Mouse (Mus musculus): ENCODE measurements at regions not wholly inside any gene's neighbourhood (a gene's known extent, or its start where the extent isn't known, plus 50 kb on each side); places are given as distances from the start of the nearest gene placed in this dataset.

DNA sequence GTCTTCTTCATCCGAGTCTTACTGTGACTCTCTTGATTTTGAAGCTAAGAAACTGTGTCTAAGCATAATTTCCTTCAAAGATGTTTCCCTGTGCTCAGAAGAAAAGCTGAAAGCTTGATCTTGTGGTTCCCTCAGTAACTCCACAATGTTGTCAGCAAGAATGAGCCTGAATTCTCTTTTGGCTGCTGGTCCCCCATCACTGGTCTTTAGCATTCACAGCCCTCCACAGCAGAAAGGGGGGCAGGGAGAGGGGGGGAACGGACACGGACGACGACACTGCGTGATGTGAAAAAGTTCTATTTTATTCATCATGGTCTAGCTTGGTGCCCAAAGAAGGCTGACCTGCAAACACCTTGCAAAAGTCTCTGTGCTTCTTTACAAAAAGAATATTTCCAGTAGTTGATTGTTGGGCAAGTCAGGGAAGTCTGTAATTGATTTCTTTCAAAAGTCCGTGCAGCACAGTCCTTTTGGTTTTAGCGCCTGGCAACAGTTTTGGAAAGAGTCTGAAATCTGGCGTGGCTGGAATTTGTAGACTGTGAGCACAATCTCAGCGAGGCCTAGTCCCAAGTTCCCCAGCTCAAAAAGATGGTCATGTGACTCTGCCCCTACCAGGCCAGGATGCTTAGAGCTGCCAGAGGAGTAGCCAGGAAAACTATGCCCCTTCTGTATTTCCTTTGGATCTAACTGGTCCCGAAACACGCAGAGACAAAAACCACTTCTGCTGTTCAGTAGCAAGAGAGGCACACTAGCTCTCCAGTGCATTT is 254.7 kb downstream of the Ndfip2 start:
- 84% methylated on average over 12 of the region's 12 CpGs for WGBS

GRCm38 (mm10) chr14:105511826-105512225 is 253.5 kb downstream of the Ndfip2 start:
- WGBS: 88% methylated on average over 4 of the region's 4 CpGs
- Histone ChIP-seq H3K9me3 (no peaks in the 10 kb centered on the region), H3K4me1 (replicated peaks) (no peaks in the 10 kb centered on the region), H3K27ac (no peak overlapping the region), H3K36me3 (no peaks in the 10 kb centered on the region), H3K4me2 (no peak overlapping the region), H3K9ac (replicated peaks) (no peak overlapping the region), H3K4me3 (replicated peaks) (no peak overlapping the region), H3K27me3 (no peaks in the 10 kb centered on the region)
- ATAC-seq (ENCODE audit: insufficient number of reproducible peaks, insufficient read depth, low FRiP score, low TSS enrichment, low read depth): no peak

More for the DNA sequence above, 254.7 kb downstream of the Ndfip2 start:
- Histone ChIP-seq H3K4me2 (no peak overlapping the region), H3K4me3 (replicated peaks) (no peak overlapping the region), H3K36me3 (no peaks in the 10 kb centered on the region), H3K9me3 (no peaks in the 10 kb centered on the region), H3K4me1 (replicated peaks) (no peaks in the 10 kb centered on the region), H3K9ac (replicated peaks) (no peak overlapping the region), H3K27me3 (no peaks in the 10 kb centered on the region), H3K27ac (no peak overlapping the region)
- no peak for ATAC-seq (ENCODE audit: insufficient number of reproducible peaks, insufficient read depth, low FRiP score, low TSS enrichment, low read depth)

DNA sequence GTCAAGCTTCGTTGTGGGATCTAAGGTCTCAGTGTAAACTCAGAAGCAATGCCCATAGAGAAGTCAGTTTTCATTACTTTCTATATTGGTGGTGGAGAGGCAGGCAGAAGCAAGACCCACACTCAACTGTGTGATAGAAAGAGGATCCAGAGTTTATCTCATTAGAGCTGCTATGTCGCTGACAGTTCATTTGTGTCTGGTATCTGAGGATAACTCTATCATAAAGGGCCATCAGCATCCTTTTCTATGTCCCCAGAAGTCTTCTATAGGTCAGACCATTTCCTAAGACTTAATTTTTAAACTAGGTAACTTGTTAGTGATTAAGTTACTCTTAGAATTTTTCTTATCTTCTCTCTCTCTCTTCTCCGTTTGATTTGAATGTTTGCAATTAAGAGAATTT is 252.8 kb downstream of the Ndfip2 start:
- H3K36me3 ChIP-seq: no peaks in the 10 kb centered on the region
- H3K9ac ChIP-seq (replicated peaks): no peak overlapping the region
- ATAC-seq (ENCODE audit: insufficient number of reproducible peaks, insufficient read depth, low FRiP score, low TSS enrichment, low read depth): no peak
- no peaks in the 10 kb centered on the region for H3K9me3 ChIP-seq
- 0 out of 2 replicates have a peak, but pooled peaks cover under 1% of the 10 kb centered on the region for H3K4me1 ChIP-seq (replicated peaks)
- no peak overlapping the region for H3K27ac ChIP-seq
- 86% methylated on average over 3 of the region's 3 CpGs for WGBS
- H3K27me3 ChIP-seq: no peaks in the 10 kb centered on the region
- no peak overlapping the region for H3K4me3 ChIP-seq (replicated peaks)
- no peak overlapping the region for H3K4me2 ChIP-seq

- no peak overlapping the region for H3K4me2 ChIP-seq
- peaks cover 14% of the 10 kb centered on the region; the same call in 1 of the 2 replicates for H3K27me3 ChIP-seq
- WGBS: 15% methylated on average over 4 of the region's 4 CpGs
- no peaks in the 10 kb centered on the region for H3K9me3 ChIP-seq
- H3K27ac ChIP-seq: no peak overlapping the region
- H3K4me3 ChIP-seq (replicated peaks): no peak overlapping the region
- H3K36me3 ChIP-seq: no peaks in the 10 kb centered on the region
- H3K9ac ChIP-seq (replicated peaks): no peak overlapping the region
- ATAC-seq (ENCODE audit: insufficient number of reproducible peaks, insufficient read depth, low FRiP score, low TSS enrichment, low read depth): no peak
- peaks cover 43% of the 10 kb centered on the region for H3K4me1 ChIP-seq (replicated peaks)
Measured at GRCm38 (mm10) chr14:105505261-105505660, 246.9 kb downstream of the Ndfip2 start.

DNA sequence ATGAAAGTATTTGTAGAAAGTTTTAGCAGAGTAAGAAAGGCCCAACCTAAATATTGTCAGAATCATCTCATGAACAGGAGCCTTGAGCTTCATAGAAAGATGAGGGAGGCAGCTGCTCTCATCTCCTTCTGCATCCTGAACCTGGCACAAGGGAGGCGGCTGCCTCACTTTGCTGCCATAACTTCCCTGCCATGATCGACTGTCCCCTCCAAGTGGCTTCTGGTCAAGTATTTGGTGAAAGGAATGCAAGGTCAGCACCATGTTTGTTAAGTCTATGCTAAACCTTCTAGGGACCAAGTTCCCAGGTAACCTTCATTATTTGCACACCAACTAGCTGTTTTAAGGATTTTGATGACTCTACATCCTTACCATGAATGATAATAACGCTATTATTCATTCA is 246.0 kb downstream of the Ndfip2 start:
- no peaks in the 10 kb centered on the region for H3K36me3 ChIP-seq
- H3K4me1 ChIP-seq (replicated peaks): peaks cover 47% of the 10 kb centered on the region
- H3K9me3 ChIP-seq: no peaks in the 10 kb centered on the region
- no peak overlapping the region for H3K4me2 ChIP-seq
- H3K27ac ChIP-seq: no peak overlapping the region
- peaks cover 14% of the 10 kb centered on the region; the same call in 1 of the 2 replicates for H3K27me3 ChIP-seq
- ATAC-seq (ENCODE audit: insufficient number of reproducible peaks, insufficient read depth, low FRiP score, low TSS enrichment, low read depth): no peak
- 79% methylated on average over 3 of the region's 3 CpGs for WGBS
- no peak overlapping the region for H3K4me3 ChIP-seq (replicated peaks)
- no peak overlapping the region for H3K9ac ChIP-seq (replicated peaks)

- H3K27ac ChIP-seq: no peak overlapping the region
- H3K9ac ChIP-seq (replicated peaks): no peak overlapping the region
- H3K4me3 ChIP-seq (replicated peaks): no peak overlapping the region
- no peak for ATAC-seq (ENCODE audit: insufficient number of reproducible peaks, insufficient read depth, low FRiP score, low TSS enrichment, low read depth)
- H3K4me2 ChIP-seq: no peak overlapping the region
- peaks cover 14% of the 10 kb centered on the region; the same call in 1 of the 2 replicates for H3K27me3 ChIP-seq
- H3K4me1 ChIP-seq (replicated peaks): peaks cover 50% of the 10 kb centered on the region
- WGBS: 68% methylated on average over 5 of the region's 5 CpGs
- H3K9me3 ChIP-seq: no peaks in the 10 kb centered on the region
- no peaks in the 10 kb centered on the region for H3K36me3 ChIP-seq
Measured at GRCm38 (mm10) chr14:105503806-105504205, 245.4 kb downstream of the Ndfip2 start.

DNA sequence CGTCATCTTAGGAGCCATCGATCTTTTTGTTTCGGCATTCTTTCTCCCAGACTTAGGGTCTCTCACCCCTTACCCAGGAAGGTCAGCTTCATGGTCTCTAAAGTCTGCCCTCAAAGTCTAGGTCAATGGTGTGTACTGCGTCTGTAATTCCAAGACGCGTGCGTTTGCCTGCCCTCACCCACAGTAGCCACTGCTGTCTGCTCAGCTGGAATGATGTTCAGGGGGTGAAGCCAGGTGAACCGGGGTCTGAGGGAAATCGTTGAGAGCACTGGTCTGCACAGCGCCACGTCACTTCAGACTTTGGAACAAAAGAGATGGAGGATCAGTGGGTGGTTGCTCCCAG is 244.2 kb downstream of the Ndfip2 start:
- H3K4me2 ChIP-seq: peak overlapping the region; percentile 39; the same call in 1 of the 2 replicates
- no peaks in the 10 kb centered on the region for H3K9me3 ChIP-seq
- peaks cover 50% of the 10 kb centered on the region for H3K4me1 ChIP-seq (replicated peaks)
- peaks cover 14% of the 10 kb centered on the region; the same call in 1 of the 2 replicates for H3K27me3 ChIP-seq
- no peak overlapping the region for H3K9ac ChIP-seq (replicated peaks)
- no peak overlapping the region for H3K27ac ChIP-seq
- H3K4me3 ChIP-seq (replicated peaks): no peak overlapping the region
- H3K36me3 ChIP-seq: no peaks in the 10 kb centered on the region
- ATAC-seq (ENCODE audit: insufficient number of reproducible peaks, insufficient read depth, low FRiP score, low TSS enrichment, low read depth): peak; percentile 26; the same call in 1 of the 2 replicates
- 19% methylated on average over 11 of the region's 11 CpGs for WGBS

DNA sequence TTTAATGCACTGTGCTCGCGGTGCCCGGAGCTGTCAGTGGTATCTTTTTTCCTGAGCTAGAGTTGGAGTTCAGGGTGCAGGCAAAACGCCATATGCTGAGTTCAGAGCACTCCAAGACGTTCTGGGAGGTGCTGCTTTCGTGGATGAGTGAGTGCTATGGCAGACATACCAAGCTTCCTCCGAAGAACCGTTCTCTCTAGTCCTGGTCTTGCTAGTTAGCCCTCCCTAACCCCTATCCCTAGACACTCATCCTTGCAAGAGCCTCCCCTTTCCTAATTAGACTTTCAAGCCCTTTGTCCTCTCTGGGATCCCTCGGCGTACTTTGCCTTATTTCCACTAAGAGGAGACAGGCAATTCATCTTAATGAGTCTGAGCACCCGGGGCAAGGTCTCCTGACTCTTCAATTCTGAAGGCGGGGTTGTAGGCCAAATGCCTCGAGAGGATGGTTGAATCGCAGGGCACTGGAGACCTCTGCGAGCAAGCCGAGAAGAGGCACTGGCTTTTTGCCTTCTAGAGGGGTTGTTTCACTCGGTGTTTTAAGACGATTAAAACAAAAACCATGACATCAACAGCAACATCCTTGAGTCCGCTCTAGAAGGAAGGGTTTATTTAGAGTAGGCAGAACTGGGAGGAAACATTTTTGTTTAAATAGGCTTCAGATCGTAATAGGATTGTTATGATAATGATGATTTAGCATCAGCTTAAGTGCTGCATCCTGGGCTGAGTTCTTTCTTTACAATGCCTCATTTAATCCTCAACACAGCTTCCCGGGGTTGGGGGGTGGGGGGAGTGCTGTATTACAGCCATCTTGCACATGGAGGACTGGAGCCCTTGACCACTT is 243.6 kb downstream of the Ndfip2 start:
- no peak for ATAC-seq (ENCODE audit: insufficient number of reproducible peaks, insufficient read depth, low FRiP score, low TSS enrichment, low read depth)
- Histone ChIP-seq H3K9me3 (no peaks in the 10 kb centered on the region), H3K27me3 (peaks cover 14% of the 10 kb centered on the region; the same call in 1 of the 2 replicates), H3K4me1 (replicated peaks) (peaks cover 50% of the 10 kb centered on the region), H3K4me3 (replicated peaks) (0 out of 2 replicates have a peak overlapping the region, but pooled peaks have one; percentile 14), H3K4me2 (peak overlapping the region; percentile 39), H3K36me3 (no peaks in the 10 kb centered on the region), H3K27ac (no peak overlapping the region), H3K9ac (replicated peaks) (no peak overlapping the region)
- 5% methylated on average over 21 of the region's 21 CpGs for WGBS

GRCm38 (mm10) chr14:105500966-105501741 is 242.8 kb downstream of the Ndfip2 start:
- peaks cover 49% of the 10 kb centered on the region for H3K4me1 ChIP-seq (replicated peaks)
- no peaks in the 10 kb centered on the region for H3K36me3 ChIP-seq
- 5% methylated on average over 21 of the region's 21 CpGs for WGBS
- no peak overlapping the region for H3K27ac ChIP-seq
- H3K27me3 ChIP-seq: peaks cover 14% of the 10 kb centered on the region; the same call in 1 of the 2 replicates
- no peaks in the 10 kb centered on the region for H3K9me3 ChIP-seq
- H3K4me3 ChIP-seq (replicated peaks): 0 out of 2 replicates have a peak overlapping the region, but pooled peaks have one; percentile 14
- no peak overlapping the region for H3K9ac ChIP-seq (replicated peaks)
- ATAC-seq (ENCODE audit: insufficient number of reproducible peaks, insufficient read depth, low FRiP score, low TSS enrichment, low read depth): no peak
- H3K4me2 ChIP-seq: peak overlapping the region; percentile 39

DNA sequence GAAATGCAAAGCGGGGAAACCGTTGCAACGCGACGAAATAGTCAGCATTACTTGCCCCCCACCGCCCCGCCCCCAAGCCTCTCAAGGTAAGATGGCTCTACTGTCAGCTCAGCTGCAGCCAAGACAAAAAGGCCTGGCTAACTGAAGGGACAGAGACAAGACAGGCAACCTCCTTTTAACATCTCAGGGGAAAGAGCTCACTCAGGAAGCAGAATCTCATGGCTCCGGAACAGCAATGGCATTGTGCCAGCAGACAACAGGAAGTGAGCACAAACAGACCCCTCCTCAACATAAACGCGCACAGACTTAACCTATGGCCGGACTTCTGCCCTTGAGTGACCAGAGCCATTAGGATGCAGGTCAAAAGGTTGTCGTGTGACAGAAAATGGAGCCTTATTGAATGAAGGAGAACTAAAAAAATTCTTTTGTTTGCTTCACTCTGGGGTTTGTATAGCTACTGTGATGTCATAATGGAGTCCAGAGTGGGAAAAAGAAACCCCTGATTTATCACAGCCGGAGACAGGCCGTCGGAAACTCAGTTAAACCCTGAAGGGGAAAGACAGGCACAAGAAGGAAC is 241.0 kb downstream of the Ndfip2 start:
- no peak overlapping the region for H3K4me3 ChIP-seq (replicated peaks)
- peaks cover 14% of the 10 kb centered on the region; the same call in 1 of the 2 replicates for H3K27me3 ChIP-seq
- H3K9ac ChIP-seq (replicated peaks): no peak overlapping the region

More for the DNA sequence above, 241.0 kb downstream of the Ndfip2 start:
- H3K4me2 ChIP-seq: peak overlapping the region; percentile 28
- WGBS: 31% methylated on average over 15 of the region's 15 CpGs
- H3K36me3 ChIP-seq: no peaks in the 10 kb centered on the region
- no peak for ATAC-seq (ENCODE audit: insufficient number of reproducible peaks, insufficient read depth, low FRiP score, low TSS enrichment, low read depth)
- no peak overlapping the region for H3K27ac ChIP-seq
- H3K4me1 ChIP-seq (replicated peaks): peaks cover 46% of the 10 kb centered on the region
- H3K9me3 ChIP-seq: no peaks in the 10 kb centered on the region

Data from limb, embryonic 12.5 days (tissue).